ENCODE assay signal across 8 mouse cellular contexts in the genomic region with DNA sequence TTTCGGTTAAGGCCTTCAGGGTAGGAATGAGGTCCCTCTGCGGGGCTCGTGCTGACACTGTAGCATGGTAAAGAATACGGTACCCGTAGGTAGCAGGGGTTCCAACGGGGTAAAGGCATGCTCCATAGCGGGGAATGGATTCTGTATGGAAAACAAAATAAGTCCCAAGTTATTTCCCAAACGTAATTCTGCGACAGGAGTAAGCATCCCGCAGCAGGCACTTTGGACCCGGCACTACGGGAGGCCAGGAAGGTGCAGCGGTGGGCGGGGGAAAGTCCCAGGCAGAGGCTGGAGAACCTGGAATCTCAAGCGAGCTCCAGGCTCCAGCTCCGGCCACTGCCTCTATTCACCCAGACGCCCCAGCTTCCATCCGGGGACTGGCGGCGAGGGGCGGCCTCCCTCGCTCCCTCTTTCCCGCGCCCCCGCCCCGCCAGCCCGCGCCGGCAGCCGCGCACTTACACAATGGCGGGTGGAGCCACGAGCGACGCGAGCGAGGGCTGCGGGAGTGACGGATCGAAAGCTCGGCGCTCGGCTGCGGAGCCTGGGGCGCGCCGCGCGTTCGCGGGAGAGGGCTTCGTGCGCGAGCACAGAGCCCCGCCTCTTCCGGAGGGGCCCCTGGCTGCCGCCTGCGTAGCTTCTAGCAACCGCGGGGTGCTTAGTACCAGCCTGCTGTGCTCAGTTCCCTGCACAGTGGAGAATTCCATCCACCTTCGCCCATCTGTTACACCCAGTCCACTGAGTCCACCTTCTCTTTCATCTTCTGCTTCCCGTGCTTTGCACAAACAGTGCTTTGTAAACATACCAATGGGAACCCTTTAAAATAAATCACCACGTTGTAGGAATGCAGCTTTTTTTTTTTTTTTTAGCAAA. TPM values are rescaled to one million over a fixed set of nuclear protein-coding genes. Genes with fewer than 3 reads are reported as not detected.
DNase-seq lines count a peak whose midpoint lies in the region; ATAC-seq and TF ChIP-seq lines count a peak whose summit lies in the region.

A gene (minus strand): TSS at position 602 of the 870 bp plus-strand sequence.

- peak within 1 kb of the TSS; percentile 95 for H3K27ac ChIP-seq in forebrain, embryonic 12.5 days
- H3K27ac ChIP-seq in heart, postnatal 0 days (ENCODE audit: low read depth) = peak within 1 kb of the TSS; percentile 88
- peak within 1 kb of the TSS; percentile 91 for H3K27ac ChIP-seq in liver, embryonic 16.5 days (ENCODE audit: low read length)
- H3K27ac ChIP-seq in neural tube, embryonic 13.5 days (replicated peaks) = peak within 1 kb of the TSS; percentile 95
- peak within 1 kb of the TSS; percentile 63 for H3K27ac ChIP-seq in testis, adult 2 months (ENCODE audit: control insufficient read depth, insufficient read depth, low read depth, low read length)

- TF ChIP-seq EP300 in heart, postnatal 0 days (IDR thresholded peaks at IDR 0.05; ENCODE audit: low read depth) = peak; percentile 49; the same call in 1 of the 2 replicates

- H3K4me1 ChIP-seq in E14TG2a.4 (replicated peaks; ENCODE audit: low read depth, low read length) = peaks cover 14% of the 10 kb centered on the region
- H3K4me1 ChIP-seq in forebrain, embryonic 12.5 days = peaks cover 10% of the 10 kb centered on the region; the same call in 1 of the 2 replicates
- H3K4me1 ChIP-seq in heart, postnatal 0 days (ENCODE audit: control insufficient read depth, insufficient read depth) = no peaks in the 10 kb centered on the region; the same call in 1 of the 2 replicates
- peaks cover 16% of the 10 kb centered on the region for H3K4me1 ChIP-seq in liver, embryonic 16.5 days (ENCODE audit: control insufficient read depth, low read depth, low read length)
- peaks cover 9% of the 10 kb centered on the region; the same call in 1 of the 2 replicates for H3K4me1 ChIP-seq in neural tube, embryonic 13.5 days (replicated peaks)
- H3K4me1 ChIP-seq in testis, adult 2 months (ENCODE audit: control insufficient read depth, insufficient read depth, low read length) = peaks cover 5% of the 10 kb centered on the region; the same call in 1 of the 2 replicates

- peak; percentile 57 for TF ChIP-seq POLR2A in testis, adult 2 months (IDR thresholded peaks at IDR 0.05; ENCODE audit: control insufficient read depth, low read depth, low read length)

- H3K36me3 ChIP-seq in E14TG2a.4 (ENCODE audit: insufficient read depth, low read length) = no peaks in the 10 kb centered on the region
- no peaks in the 10 kb centered on the region for H3K36me3 ChIP-seq in forebrain, embryonic 12.5 days (replicated peaks)
- H3K36me3 ChIP-seq in heart, postnatal 0 days (replicated peaks; ENCODE audit: control insufficient read depth, insufficient read depth, low read length) = no peaks in the 10 kb centered on the region
- H3K36me3 ChIP-seq in liver, embryonic 16.5 days (ENCODE audit: control insufficient read depth, insufficient read depth) = no peaks in the 10 kb centered on the region
- no peaks in the 10 kb centered on the region for H3K36me3 ChIP-seq in neural tube, embryonic 13.5 days
- H3K36me3 ChIP-seq in testis, adult 2 months (ENCODE audit: control insufficient read depth, insufficient read depth, low read length) = no peaks in the 10 kb centered on the region

- H3K27me3 ChIP-seq in E14TG2a.4 (ENCODE audit: insufficient read depth, low read length) = no peaks in the 10 kb centered on the region
- H3K27me3 ChIP-seq in forebrain, embryonic 12.5 days = no peaks in the 10 kb centered on the region
- no peaks in the 10 kb centered on the region for H3K27me3 ChIP-seq in heart, postnatal 0 days (ENCODE audit: control insufficient read depth, insufficient read depth, low read length)
- no peaks in the 10 kb centered on the region for H3K27me3 ChIP-seq in liver, embryonic 16.5 days (ENCODE audit: control insufficient read depth, insufficient read depth, low read depth, low read length)
- no peaks in the 10 kb centered on the region for H3K27me3 ChIP-seq in neural tube, embryonic 13.5 days
- H3K27me3 ChIP-seq in testis, adult 2 months (ENCODE audit: control insufficient read depth, insufficient read depth, low read length) = no peaks in the 10 kb centered on the region

- DNase-seq in c-Kit-positive CD71-positive TER-119-positive erythroid progenitor cells, embryonic 14.5 days (ENCODE audit: low spot score) = peak; percentile 88
- DNase-seq in heart, postnatal 0 days (ENCODE audit: low spot score) = peak; percentile 93
- DNase-seq in kidney, postnatal 4 days = peak; percentile 96 to 98

- peak; percentile 99 for ATAC-seq in forebrain, embryonic 12.5 days (ENCODE audit: low FRiP score)
- peak; percentile 96 for ATAC-seq in heart, postnatal 0 days (ENCODE audit: insufficient read depth, low read depth)
- peak; percentile 93 for ATAC-seq in liver, embryonic 16.5 days (ENCODE audit: low read depth)
- ATAC-seq in neural tube, embryonic 13.5 days (ENCODE audit: low read depth) = peak; percentile 99

- H3K9ac ChIP-seq in forebrain, embryonic 12.5 days = peak within 1 kb of the TSS; percentile 77
- peak within 1 kb of the TSS; percentile 76 for H3K9ac ChIP-seq in heart, postnatal 0 days (replicated peaks; ENCODE audit: low read depth, low read length)
- H3K9ac ChIP-seq in liver, embryonic 16.5 days (ENCODE audit: low read depth, low read length) = peak within 1 kb of the TSS; percentile 86
- H3K9ac ChIP-seq in neural tube, embryonic 13.5 days = peak within 1 kb of the TSS; percentile 86

- under 1% methylated on average over 61 of the region's 63 CpGs for WGBS in forebrain, embryonic 12.5 days
- under 1% methylated on average over 54 of the region's 63 CpGs for WGBS in heart, postnatal 0 days
- WGBS in liver, embryonic 16.5 days (ENCODE audit: insufficient replicate concordance) = under 1% methylated on average over 49 of the region's 63 CpGs
- 4% methylated on average over 61 of the region's 63 CpGs for WGBS in neural tube, embryonic 13.5 days

- peak within 1 kb of the TSS; percentile 60 for H3K4me2 ChIP-seq in forebrain, embryonic 12.5 days
- peak within 1 kb of the TSS; percentile 70 for H3K4me2 ChIP-seq in heart, postnatal 0 days (ENCODE audit: low read depth, low read length)
- H3K4me2 ChIP-seq in liver, embryonic 16.5 days (ENCODE audit: low read depth, low read length) = peak within 1 kb of the TSS; percentile 75
- H3K4me2 ChIP-seq in neural tube, embryonic 13.5 days = peak within 1 kb of the TSS; percentile 67

- H3K4me3 ChIP-seq in E14TG2a.4 (replicated peaks; ENCODE audit: low read length) = peak within 1 kb of the TSS; percentile 83
- H3K4me3 ChIP-seq in forebrain, embryonic 12.5 days (replicated peaks) = peak within 1 kb of the TSS; percentile 53
- peak within 1 kb of the TSS; percentile 73 for H3K4me3 ChIP-seq in heart, postnatal 0 days (ENCODE audit: low read depth, low read length)
- H3K4me3 ChIP-seq in liver, embryonic 16.5 days (ENCODE audit: low read depth, low read length) = peak within 1 kb of the TSS; percentile 90
- peak within 1 kb of the TSS; percentile 52 for H3K4me3 ChIP-seq in neural tube, embryonic 13.5 days
- peak within 1 kb of the TSS; percentile 82 for H3K4me3 ChIP-seq in testis, adult 2 months (ENCODE audit: control insufficient read depth, low read depth, low read length)

- H3K9me3 ChIP-seq in E14TG2a.4 (ENCODE audit: low read length) = no peaks in the 10 kb centered on the region
- H3K9me3 ChIP-seq in forebrain, embryonic 12.5 days = no peaks in the 10 kb centered on the region
- no peaks in the 10 kb centered on the region for H3K9me3 ChIP-seq in heart, postnatal 0 days (replicated peaks; ENCODE audit: control insufficient read depth, low read length)
- no peaks in the 10 kb centered on the region for H3K9me3 ChIP-seq in liver, embryonic 16.5 days (replicated peaks; ENCODE audit: control insufficient read depth, low read length)
- H3K9me3 ChIP-seq in neural tube, embryonic 13.5 days = no peaks in the 10 kb centered on the region

- no peak for TF ChIP-seq CTCF in E14TG2a.4 (conservative IDR thresholded peaks at IDR 0.05; ENCODE audit: low read length)
- TF ChIP-seq CTCF in heart, postnatal 0 days (IDR thresholded peaks at IDR 0.05; ENCODE audit: low read depth) = 0 out of 2 replicates have a peak, but pooled peaks have one; percentile 11
- TF ChIP-seq CTCF in testis, adult 2 months (IDR thresholded peaks at IDR 0.05; ENCODE audit: control insufficient read depth, insufficient read depth, insufficient replicate concordance, low read depth, low read length) = no peak

RNA-seq across cellular contexts. Expression of the gene that starts here (rescaled TPM):
- 3.9 and 4.9 TPM in 2 replicates for polyA plus RNA-seq in forebrain, embryonic 12.5 days (2016; fragmentation: Nextera tagmentation; extraction: Ambion mirVana)
- total RNA-seq in heart, postnatal 0 days (2014; rRNA removed; ENCODE audit: low replicate concordance) = 2.8 and 3.0 TPM in 2 replicates
- polyA plus RNA-seq in heart, postnatal 0 days (2015; fragmentation: Nextera tagmentation; extraction: Ambion mirVana) = 6.3 and 6.6 TPM in 2 replicates
- 7.8 and 8.4 TPM in 2 replicates for polyA plus RNA-seq in liver, embryonic 16.5 days (2015; fragmentation: Nextera tagmentation; extraction: Ambion mirVana)
- 5.5 and 6.1 TPM in 2 replicates for polyA plus RNA-seq in neural tube, embryonic 13.5 days (2015; fragmentation: Nextera tagmentation; extraction: Ambion mirVana)
- polyA plus RNA-seq in testis, adult 2 months (2012; rRNA removed) = 1.7 and 2.3 TPM in 2 replicates

Comparison
In these comparisons a context has a peak if more than half of its experiments do, and no peak if none do; other contexts are left out.
1. Peak in every context shown above with its lines: DNase-seq, ATAC-seq, H3K4me3 ChIP-seq and H3K27ac ChIP-seq.